Mouse (Mus musculus): ENCODE measurements around the gene Kif16b.

GRCm38 (mm10) chr2:142720174-142720573 lies 181.2 kb downstream of the Kif16b start:
- TF ChIP-seq POLR2A (IDR thresholded peaks at IDR 0.05; ENCODE audit: borderline replicate concordance, extremely low read depth, insufficient read depth, insufficient read length, poor library complexity, severe bottlenecking) (no peak), CTCF (IDR thresholded peaks at IDR 0.05; ENCODE audit: borderline replicate concordance, extremely low read depth, insufficient read depth, insufficient read length) (no peak)

Measured in brain, embryonic 14.5 days (tissue).